In the genomic region with DNA sequence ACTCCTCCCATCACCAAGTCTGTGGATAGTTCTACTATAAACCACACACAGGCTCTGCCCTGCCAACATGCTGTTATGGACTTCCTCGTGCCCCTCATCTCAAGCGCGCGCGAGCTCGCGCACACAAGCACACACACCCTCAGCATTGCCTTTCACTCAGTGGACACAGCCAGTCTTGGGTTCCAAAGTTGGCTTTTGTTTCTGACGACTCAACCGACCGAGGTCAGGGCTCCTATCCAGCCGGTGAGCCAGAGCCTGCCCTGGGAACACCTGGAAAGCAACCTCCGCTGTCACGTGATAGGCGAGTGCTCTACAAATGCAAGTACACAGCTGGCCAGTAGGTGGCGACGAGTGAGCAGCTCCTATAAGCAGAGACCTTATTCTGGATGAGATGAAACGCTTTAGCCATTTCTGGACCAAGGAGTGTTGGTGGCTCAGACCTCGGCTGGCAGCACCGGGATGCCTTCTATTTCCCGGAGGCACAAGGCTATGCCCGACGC, we compare ENCODE assay signal across 8 mouse cellular contexts. TPM values are rescaled to one million over a fixed set of nuclear protein-coding genes. Genes with fewer than 3 reads are reported as not detected.
DNase-seq lines count a peak whose midpoint lies in the region; ATAC-seq and TF ChIP-seq lines count a peak whose summit lies in the region.

No protein-coding gene starts in this region.

- H3K9me3 ChIP-seq in embryonic facial prominence, embryonic 12.5 days, result no peaks in the 10 kb centered on the region
- H3K9me3 ChIP-seq in limb, embryonic 11.5 days (ENCODE audit: control insufficient read depth, low read length), result no peaks in the 10 kb centered on the region
- H3K9me3 ChIP-seq in midbrain, embryonic 14.5 days (ENCODE audit: control insufficient read depth, low read length), result no peaks in the 10 kb centered on the region

- TF ChIP-seq POLR2A in heart, adult 2 months (IDR thresholded peaks at IDR 0.05; ENCODE audit: insufficient read depth, low read depth, low read length), result no peak
- no peak for TF ChIP-seq POLR2A in kidney, adult 2 months (IDR thresholded peaks at IDR 0.05; ENCODE audit: low read depth, low read length)

- no peak for ATAC-seq in embryonic facial prominence, embryonic 12.5 days (ENCODE audit: insufficient number of reproducible peaks, insufficient read depth, low FRiP score, low TSS enrichment)
- ATAC-seq in limb, embryonic 11.5 days (ENCODE audit: insufficient number of reproducible peaks, low FRiP score, low TSS enrichment, low read depth), result peak; percentile 57
- ATAC-seq in midbrain, embryonic 14.5 days (ENCODE audit: low FRiP score, low TSS enrichment), result no peak; the same call in 1 of the 2 replicates

- intact Hi-C loops in heart, adult 2 months (cut with DNase I), result loop anchor here (5.0 to 10.0 kb wide), 3 partner anchors 173 to 280 kb away; a partner anchor contains a TSS

- no peak overlapping the region for H3K9ac ChIP-seq in embryonic facial prominence, embryonic 12.5 days
- no peak overlapping the region for H3K9ac ChIP-seq in heart, adult 2 months (ENCODE audit: low read depth, low read length)
- no peak overlapping the region for H3K9ac ChIP-seq in limb, embryonic 11.5 days (ENCODE audit: low read length)
- H3K9ac ChIP-seq in midbrain, embryonic 14.5 days (replicated peaks; ENCODE audit: low read length), result no peak overlapping the region; the same call in 1 of the 2 replicates

- peak; percentile 67 for DNase-seq in 3134 (ENCODE audit: extremely low read depth, insufficient read length, low spot score)
- DNase-seq in adrenal gland, postnatal 25 days, result peak; percentile 82
- DNase-seq in heart, adult 2 months, result peak; percentile 81 to 84
- DNase-seq in kidney, adult 2 months, result peak; percentile 93
- DNase-seq in limb, embryonic 11.5 days (ENCODE audit: low spot score), result peak; percentile 88
- peak; percentile 84 for DNase-seq in midbrain, embryonic 14.5 days
- peak; percentile 62 to 75 for DNase-seq in spleen, adult 18-20 months

- peak; percentile 84 for TF ChIP-seq CTCF in heart, adult 2 months (IDR thresholded peaks at IDR 0.05)
- TF ChIP-seq CTCF in kidney, adult 2 months (conservative IDR thresholded peaks at IDR 0.05; ENCODE audit: insufficient read depth, insufficient read length, low read depth, low read length), result peak; percentile 94

- H3K27ac ChIP-seq in embryonic facial prominence, embryonic 12.5 days, result no peak overlapping the region; the same call in 1 of the 2 replicates
- H3K27ac ChIP-seq in heart, adult 2 months, result peak overlapping the region; percentile 12; the same call in 1 of the 2 replicates
- H3K27ac ChIP-seq in kidney, adult 2 months (ENCODE audit: insufficient read depth, low read depth, low read length), result no peak overlapping the region
- H3K27ac ChIP-seq in limb, embryonic 11.5 days (replicated peaks; ENCODE audit: low read depth, low read length), result no peak overlapping the region
- H3K27ac ChIP-seq in midbrain, embryonic 14.5 days (replicated peaks; ENCODE audit: low read depth, low read length), result no peak overlapping the region

- peaks cover 10% of the 10 kb centered on the region for H3K4me1 ChIP-seq in embryonic facial prominence, embryonic 12.5 days
- peaks cover 3% of the 10 kb centered on the region; the same call in 1 of the 2 replicates for H3K4me1 ChIP-seq in heart, adult 2 months (ENCODE audit: control insufficient read depth, insufficient read depth, low read length)
- H3K4me1 ChIP-seq in kidney, adult 2 months (ENCODE audit: control insufficient read depth, insufficient read depth, low read length), result no peaks in the 10 kb centered on the region
- 0 out of 2 replicates have a peak, but pooled peaks cover 2% of the 10 kb centered on the region for H3K4me1 ChIP-seq in limb, embryonic 11.5 days (ENCODE audit: control insufficient read depth, insufficient read depth, low read length)
- H3K4me1 ChIP-seq in midbrain, embryonic 14.5 days (ENCODE audit: control insufficient read depth, insufficient read depth, low read length), result no peaks in the 10 kb centered on the region

- TF ChIP-seq EP300 in heart, adult 2 months (IDR thresholded peaks at IDR 0.05; ENCODE audit: insufficient read depth, low read depth, low read length), result no peak

- H3K27me3 ChIP-seq in embryonic facial prominence, embryonic 12.5 days, result 0 out of 2 replicates have a peak, but pooled peaks cover under 1% of the 10 kb centered on the region
- H3K27me3 ChIP-seq in heart, adult 2 months (ENCODE audit: control insufficient read depth, insufficient read depth, low read length), result peaks cover 2% of the 10 kb centered on the region; the same call in 1 of the 2 replicates
- H3K27me3 ChIP-seq in kidney, adult 2 months (replicated peaks; ENCODE audit: control insufficient read depth, insufficient read depth, low read length), result no peaks in the 10 kb centered on the region
- H3K27me3 ChIP-seq in limb, embryonic 11.5 days (ENCODE audit: control insufficient read depth, insufficient read depth, low read length), result no peaks in the 10 kb centered on the region
- H3K27me3 ChIP-seq in midbrain, embryonic 14.5 days (ENCODE audit: control insufficient read depth, insufficient read depth, low read length), result no peaks in the 10 kb centered on the region

- H3K79me2 ChIP-seq in heart, adult 2 months (replicated peaks; ENCODE audit: control insufficient read depth, insufficient read depth, low read length), result no peaks in the 10 kb centered on the region

- H3K4me2 ChIP-seq in embryonic facial prominence, embryonic 12.5 days (replicated peaks), result peak overlapping the region; percentile 53
- peak overlapping the region; percentile 52 for H3K4me2 ChIP-seq in limb, embryonic 11.5 days (ENCODE audit: low read depth, severe bottlenecking)
- peak overlapping the region; percentile 53 for H3K4me2 ChIP-seq in midbrain, embryonic 14.5 days (ENCODE audit: low read length)

- peak overlapping the region; percentile 30 for H3K4me3 ChIP-seq in embryonic facial prominence, embryonic 12.5 days
- H3K4me3 ChIP-seq in heart, adult 2 months, result peak overlapping the region; percentile 51
- peak overlapping the region; percentile 20; the same call in 1 of the 2 replicates for H3K4me3 ChIP-seq in kidney, adult 2 months (ENCODE audit: insufficient read depth, low read depth, low read length)
- H3K4me3 ChIP-seq in limb, embryonic 11.5 days (ENCODE audit: low read depth, low read length), result peak overlapping the region; percentile 24
- H3K4me3 ChIP-seq in midbrain, embryonic 14.5 days (replicated peaks; ENCODE audit: low read depth, low read length), result peak overlapping the region; percentile 27

- peaks cover 20% of the 10 kb centered on the region for H3K36me3 ChIP-seq in embryonic facial prominence, embryonic 12.5 days
- H3K36me3 ChIP-seq in heart, adult 2 months (ENCODE audit: control insufficient read depth, insufficient read depth, low read length), result no peaks in the 10 kb centered on the region
- no peaks in the 10 kb centered on the region; the same call in 1 of the 2 replicates for H3K36me3 ChIP-seq in kidney, adult 2 months (ENCODE audit: control insufficient read depth, insufficient read depth, low read length)
- peaks cover 10% of the 10 kb centered on the region; the same call in 1 of the 2 replicates for H3K36me3 ChIP-seq in limb, embryonic 11.5 days (ENCODE audit: control insufficient read depth, insufficient read depth, low read length)
- peaks cover 29% of the 10 kb centered on the region for H3K36me3 ChIP-seq in midbrain, embryonic 14.5 days (ENCODE audit: control insufficient read depth, insufficient read depth, low read length)

- 22% methylated on average over 22 of the region's 22 CpGs for WGBS in embryonic facial prominence, embryonic 12.5 days
- 13% methylated on average over 22 of the region's 22 CpGs for WGBS in heart, adult 2 months
- 20% methylated on average over 22 of the region's 22 CpGs for WGBS in kidney, adult 2 months
- 22% methylated on average over 22 of the region's 22 CpGs for WGBS in limb, embryonic 11.5 days
- 21% methylated on average over 22 of the region's 22 CpGs for WGBS in midbrain, embryonic 14.5 days

RNA-seq across cellular contexts. Expression of a gene that starts 14.3 kb away (rescaled TPM):
- total RNA-seq in adrenal gland, postnatal 25 days (2021), result 7.5 and 9.9 TPM in 2 replicates
- polyA plus RNA-seq in embryonic facial prominence, embryonic 12.5 days (2016; fragmentation: Nextera tagmentation; extraction: Ambion mirVana), result 8.2 and 9.7 TPM in 2 replicates
- 1 to 10 TPM; 3.8 to 4.1 TPM for total RNA-seq in heart, adult 2 months (2021)
- 3.7 and 5.3 TPM in 2 replicates for polyA plus RNA-seq in heart, adult 2 months (2012; rRNA removed)
- 6.1 and 7.0 TPM in 2 replicates for polyA plus RNA-seq in kidney, adult 2 months (2012; rRNA removed)
- polyA plus RNA-seq in limb, embryonic 11.5 days (2014; fragmentation: Nextera tagmentation; extraction: Ambion mirVana), result 10.2 and 11.0 TPM in 2 replicates
- polyA plus RNA-seq in midbrain, embryonic 14.5 days (2014; fragmentation: Nextera tagmentation; extraction: Ambion mirVana), result 8.6 and 10.1 TPM in 2 replicates

RNA-seq across cellular contexts. Expression of a gene that starts 31.5 kb away (rescaled TPM):
- total RNA-seq in adrenal gland, postnatal 25 days (2021), result not detected in 2 replicates
- polyA plus RNA-seq in embryonic facial prominence, embryonic 12.5 days (2016; fragmentation: Nextera tagmentation; extraction: Ambion mirVana), result 1.8 and 3.0 TPM in 2 replicates
- not detected for total RNA-seq in heart, adult 2 months (2021)
- not detected in 2 replicates for polyA plus RNA-seq in heart, adult 2 months (2012; rRNA removed)
- polyA plus RNA-seq in kidney, adult 2 months (2012; rRNA removed), result not detected in 2 replicates
- not detected in 2 replicates for polyA plus RNA-seq in limb, embryonic 11.5 days (2014; fragmentation: Nextera tagmentation; extraction: Ambion mirVana)
- polyA plus RNA-seq in midbrain, embryonic 14.5 days (2014; fragmentation: Nextera tagmentation; extraction: Ambion mirVana), result not detected in 2 replicates

RNA-seq across cellular contexts. Expression of a gene that starts 38.4 kb away (rescaled TPM):
- not detected in 2 replicates for total RNA-seq in adrenal gland, postnatal 25 days (2021)
- 2.5 and 2.8 TPM in 2 replicates for polyA plus RNA-seq in embryonic facial prominence, embryonic 12.5 days (2016; fragmentation: Nextera tagmentation; extraction: Ambion mirVana)
- total RNA-seq in heart, adult 2 months (2021), result under 1 TPM; 0.10 to 0.73 TPM
- 0.06 TPM in 1 of 2 replicates, not detected in the other for polyA plus RNA-seq in heart, adult 2 months (2012; rRNA removed)
- 0.03 and 0.04 TPM in 2 replicates for polyA plus RNA-seq in kidney, adult 2 months (2012; rRNA removed)
- 13.5 and 13.9 TPM in 2 replicates for polyA plus RNA-seq in limb, embryonic 11.5 days (2014; fragmentation: Nextera tagmentation; extraction: Ambion mirVana)
- 0.12 TPM in 1 of 2 replicates, not detected in the other for polyA plus RNA-seq in midbrain, embryonic 14.5 days (2014; fragmentation: Nextera tagmentation; extraction: Ambion mirVana)
